Mouse (Mus musculus) C2C12 (cell line): ENCODE results near the gene Isg20l2.

ENCODE experiments used
- CTCF ChIP-seq: IDR thresholded peaks from one replicate; pipeline ENCODE4 v1.5.1; 2011; ENCODE audit not compliant: control insufficient read depth, insufficient read depth, insufficient read length
- MYOD1 ChIP-seq: IDR thresholded peaks from one replicate; pipeline ENCODE4 v1.6.1; 2011; ENCODE audit warnings: low read depth; ENCODE audit not compliant: control insufficient read depth, insufficient read length
- MYOG ChIP-seq: IDR thresholded peaks from one replicate; pipeline ENCODE4 v1.6.1; 2011; ENCODE audit not compliant: control insufficient read depth, insufficient read length; ENCODE audit errors: extremely low read depth

DNA sequence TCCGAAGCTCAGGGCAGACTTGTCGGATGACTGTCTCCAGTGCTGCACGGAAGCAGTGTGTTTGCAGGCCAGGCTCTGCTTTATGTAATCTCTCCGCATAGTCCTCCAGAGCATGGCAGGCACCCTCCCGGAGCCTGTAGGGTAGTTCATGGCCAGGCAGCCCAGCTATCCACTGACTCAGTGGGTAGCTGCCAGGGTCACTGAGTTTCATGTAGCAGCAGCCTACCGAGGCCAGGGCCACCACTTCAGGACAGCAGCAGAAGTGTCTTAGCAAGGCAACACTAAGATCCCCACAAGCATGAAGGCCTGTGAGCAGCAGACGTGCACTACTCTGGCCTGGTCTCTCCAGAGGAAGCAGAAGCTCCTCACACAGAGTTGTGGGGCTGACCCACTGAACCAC lies 5.1 kb upstream of the Isg20l2 start:
- no peak for TF ChIP-seq CTCF
- TF ChIP-seq MYOG, result no peak
- TF ChIP-seq MYOD1, result no peak
